Comparison of ENCODE assay signal across 8 mouse cellular contexts in the genomic region with DNA sequence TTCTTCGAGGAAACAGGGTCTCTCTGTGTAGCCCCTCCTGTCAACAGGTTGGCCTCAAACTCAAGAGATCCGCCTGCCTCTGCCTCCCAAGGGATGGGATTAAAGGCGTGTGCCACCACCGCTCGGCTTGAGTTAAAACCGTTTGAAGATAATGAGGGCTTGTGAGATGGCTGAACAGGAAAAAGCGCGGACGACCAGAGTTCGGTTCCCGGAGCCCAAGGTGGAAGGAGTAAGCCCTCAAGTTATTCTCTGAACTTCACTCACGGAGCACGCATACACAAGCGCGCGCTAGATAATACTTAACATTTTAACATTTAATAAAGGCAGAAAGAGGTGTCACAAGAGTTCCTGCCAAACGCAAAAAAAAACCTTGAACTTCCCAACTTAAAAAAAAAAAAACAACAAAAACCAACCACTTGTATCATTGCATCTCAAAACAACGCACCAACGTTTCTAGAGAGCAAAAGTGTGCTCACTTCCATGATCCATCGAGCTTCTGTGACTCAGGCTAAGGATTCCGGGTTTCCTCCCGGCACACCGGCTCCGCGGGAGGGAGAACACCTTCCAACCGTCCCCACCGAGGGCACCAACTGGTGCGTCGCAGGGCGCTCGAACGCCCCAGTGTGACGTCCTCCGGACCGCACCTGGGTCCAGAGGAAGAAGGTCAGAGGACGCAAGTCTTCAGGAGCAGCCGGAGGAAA. TPM values are rescaled to one million over a fixed set of nuclear protein-coding genes. Genes with fewer than 3 reads are reported as not detected.
DNase-seq lines count a peak whose midpoint lies in the region; ATAC-seq and TF ChIP-seq lines count a peak whose summit lies in the region.

A gene (plus strand): TSS at position 653 of the 701 bp plus-strand sequence.

- no peak for TF ChIP-seq RAD21 in MEL (IDR thresholded peaks at IDR 0.05; ENCODE audit: low read depth, low read length)

- TF ChIP-seq CTCF in MEL (IDR thresholded peaks at IDR 0.05 in 2 of 3, conservative IDR thresholded peaks at IDR 0.05 in 1 of 3; ENCODE audit: control insufficient read depth in 1 of 3, insufficient read depth in 1 of 3, low read depth in 2 of 3, low read length in 3 of 3, poor library complexity in 1 of 3, severe bottlenecking in 1 of 3) = no peak

- H3K4me1 ChIP-seq in MEL (ENCODE audit: control insufficient read depth in 1 of 2, insufficient read depth in 2 of 2, low read length in 2 of 2) = peaks cover 2 to 9% of the 10 kb centered on the region in 2 experiments; a peak in 3 of 4 replicates
- peaks cover 19% of the 10 kb centered on the region for H3K4me1 ChIP-seq in heart, embryonic 15.5 days (replicated peaks)

- TF ChIP-seq POLR2A in MEL (IDR thresholded peaks at IDR 0.05; ENCODE audit: control insufficient read depth in 1 of 2, insufficient read depth in 1 of 2, low read depth in 1 of 2, low read length in 2 of 2, poor library complexity in 1 of 2) = no peak; a peak in 1 of 4 replicates

- H3K27ac ChIP-seq in MEL (ENCODE audit: control insufficient read depth, low read depth, low read length) (peak within 1 kb of the TSS; percentile 80), macrophage (peak within 1 kb of the TSS; percentile 57)
- H3K27ac ChIP-seq in heart, embryonic 15.5 days = peak within 1 kb of the TSS; percentile 86

- DNase-seq in heart, adult 11 months = peak; percentile 83
- DNase-seq in heart, postnatal 25 days (ENCODE audit: low spot score) = no peak
- DNase-seq in MEL (ENCODE audit: low read depth, low spot score) = peak; percentile 62
- peak; percentile 9 to 10 for DNase-seq in cerebellum, postnatal 14 days
- no peak for DNase-seq in layer of hippocampus, postnatal 25 days (ENCODE audit: extremely low spot score in 1 of 2, low spot score in 1 of 2)
- peak; percentile 47 for DNase-seq in testis, postnatal 10 days (ENCODE audit: low spot score)

- no peaks in the 10 kb centered on the region for H3K27me3 ChIP-seq in MEL (ENCODE audit: control insufficient read depth in 1 of 2, insufficient read depth in 2 of 2, low read length in 2 of 2)
- no peaks in the 10 kb centered on the region for H3K27me3 ChIP-seq in heart, embryonic 15.5 days

- H3K9ac ChIP-seq in MEL (ENCODE audit: control insufficient read depth, low read depth, low read length, poor library complexity, severe bottlenecking) = peak within 1 kb of the TSS; percentile 88
- peak within 1 kb of the TSS; percentile 88 for H3K9ac ChIP-seq in heart, embryonic 15.5 days

- H3K79me2 ChIP-seq in MEL (ENCODE audit: control insufficient read depth, insufficient read depth, low read length, poor library complexity) (peaks cover 31% of the 10 kb centered on the region), macrophage (ENCODE audit: inconsistent target) (peaks cover 36% of the 10 kb centered on the region)

- H3K4me3 ChIP-seq in MEL (ENCODE audit: control insufficient read depth in 1 of 2, insufficient read depth in 1 of 2, low read depth in 2 of 2, low read length in 2 of 2) (peak within 1 kb of the TSS; percentile 76 to 87), macrophage (ENCODE audit: inconsistent target) (peak within 1 kb of the TSS; percentile 98)
- H3K4me3 ChIP-seq in heart, embryonic 15.5 days = peak within 1 kb of the TSS; percentile 77

- peak; percentile 63 for ATAC-seq in heart, embryonic 15.5 days (replicated peaks; ENCODE audit: insufficient number of reproducible peaks, insufficient read depth, low FRiP score, low read depth)

- peak; percentile 13 to 38; a peak in 2 of 4 replicates for TF ChIP-seq EP300 in MEL (IDR thresholded peaks at IDR 0.05; ENCODE audit: low read depth in 1 of 2, low read length in 2 of 2)

- H3K4me2 ChIP-seq in heart, embryonic 15.5 days = peak within 1 kb of the TSS; percentile 81

- WGBS in heart, embryonic 15.5 days = 9% methylated on average over 37 of the region's 37 CpGs
- 7% methylated on average over 36 of the region's 37 CpGs for WGBS in macrophage (ENCODE audit: missing documents)

- no peaks in the 10 kb centered on the region for H3K9me3 ChIP-seq in MEL (replicated peaks; ENCODE audit: insufficient read depth, low read length)
- no peaks in the 10 kb centered on the region for H3K9me3 ChIP-seq in heart, embryonic 15.5 days (replicated peaks)

- intact Hi-C loops in heart, postnatal 25 days (cut with DNase I) = loop anchor here (2.0 to 10.0 kb wide), 2 partner anchors 42 to 582 kb away; a partner anchor contains a TSS

- H3K36me3 ChIP-seq in MEL (ENCODE audit: control insufficient read depth in 1 of 2, insufficient read depth in 2 of 2, low read length in 2 of 2) = peaks cover 7 to 20% of the 10 kb centered on the region in 2 experiments
- H3K36me3 ChIP-seq in heart, embryonic 15.5 days = peaks cover 18% of the 10 kb centered on the region
- peaks cover 10% of the 10 kb centered on the region for H3K36me3 ChIP-seq in macrophage (ENCODE audit: inconsistent target)

TF ChIP-seq in MEL, 35 proteins besides CTCF, POLR2A, EP300 and RAD21:
- TF ChIP-seq SMC3 (IDR thresholded peaks at IDR 0.05; ENCODE audit: low read depth, low read length) (no peak), TBP (IDR thresholded peaks at IDR 0.05; ENCODE audit: low read depth, low read length) (no peak), MXI1 (IDR thresholded peaks at IDR 0.05; ENCODE audit: low read depth, low read length) (no peak), CHD1 (IDR thresholded peaks at IDR 0.05; ENCODE audit: low read depth, low read length) (peak; percentile 75; the same call in 1 of the 2 replicates), BHLHE40 (IDR thresholded peaks at IDR 0.05; ENCODE audit: borderline replicate concordance, low read depth, low read length) (0 out of 2 replicates have a peak, but pooled peaks have one; percentile 17), ZNF384 (IDR thresholded peaks at IDR 0.05; ENCODE audit: low read depth, low read length) (peak; percentile 60), NRF1 (IDR thresholded peaks at IDR 0.05; ENCODE audit: insufficient read depth, low read depth, low read length, poor library complexity, severe bottlenecking) (no peak), RCOR1 (IDR thresholded peaks at IDR 0.05; ENCODE audit: low read depth, low read length) (no peak), MYB (IDR thresholded peaks at IDR 0.05; ENCODE audit: low read depth, low read length) (peak; percentile 51; the same call in 1 of the 2 replicates), MYC (IDR thresholded peaks at IDR 0.05; ENCODE audit: low read depth, low read length) (no peak), ETS1 (IDR thresholded peaks at IDR 0.05; ENCODE audit: low read depth, low read length) (peak; percentile 16; the same call in 1 of the 2 replicates), POLR2AphosphoS5 (IDR thresholded peaks at IDR 0.05; ENCODE audit: borderline replicate concordance, low read depth, low read length) (no peak), MAFK (IDR thresholded peaks at IDR 0.05; ENCODE audit: borderline replicate concordance, low read depth, low read length) (no peak), ZMIZ1 (IDR thresholded peaks at IDR 0.05; ENCODE audit: low read depth, low read length) (0 out of 2 replicates have a peak, but pooled peaks have one; percentile 0), GABPA (IDR thresholded peaks at IDR 0.05; ENCODE audit: low read depth, low read length) (no peak), KAT2A (conservative IDR thresholded peaks at IDR 0.05; ENCODE audit: low read depth, low read length) (no peak)

RNA-seq across cellular contexts. Expression of the gene that starts here (rescaled TPM):
- 10 to 100 TPM in 1 of 2 experiments, 1 to 10 TPM in 1; 8.8 to 10.6 TPM for total RNA-seq in heart, postnatal 25 days (2021)
- 37.6 and 43.7 TPM in 2 replicates for total RNA-seq in MEL (2012; rRNA removed)
- polyA plus RNA-seq in MEL (2012; ENCODE audit: insufficient read depth in 1 of 2, insufficient read length in 2 of 2, low read depth in 1 of 2, low replicate concordance in 2 of 2, missing spikeins in 1 of 2) (10 to 100 TPM in 1 of 2 experiments, not detected in 1; 40.5 TPM), macrophage (2018) (13.6 to 19.2 TPM (median 18.8 TPM) in 3 replicates)
- polyA plus RNA-seq in heart, embryonic 15.5 days (2015; fragmentation: Nextera tagmentation; extraction: Ambion mirVana) = 29.6 and 31.3 TPM in 2 replicates
- total RNA-seq in layer of hippocampus, postnatal 25 days (2021) = 10 to 100 TPM; 17.8 to 22.9 TPM
- total RNA-seq in macrophage (2018; cell fraction: chromatin; rRNA removed) = 100 to 1,000 TPM in 19 of 26 experiments, 10 to 100 TPM in 7; 51.5 to 181 (median 118) TPM
- total RNA-seq in macrophage (2018; cell fraction: cytosol; rRNA removed) = 10 to 100 TPM in 25 of 26 experiments, 1 to 10 TPM in 1; 9.5 to 21.7 (median 15.4) TPM
- 10 to 100 TPM; 31.5 to 97.1 (median 54.6) TPM for total RNA-seq in macrophage (2018; cell fraction: nucleus; rRNA removed)

Comparison
In these comparisons a context has a peak if more than half of its experiments do, and no peak if none do; other contexts are left out.
1. DNase-seq: peak in heart, adult 11 months (single experiment), MEL (single experiment), cerebellum, postnatal 14 days (2 of 2) and testis, postnatal 10 days (single experiment); none in heart, postnatal 25 days (single experiment) and layer of hippocampus, postnatal 25 days (0 of 2).
2. Peak in every context shown above with its lines, with median percentiles within 50 percentile points of each other: H3K27ac ChIP-seq and H3K4me3 ChIP-seq.